Mouse (Mus musculus) retina, adult 2 months (tissue): ENCODE measurements around the gene Cacfd1.

Experiments used
- DNase-seq: peaks from one replicate; pipeline ENCODE4 v3.0.0-alpha.2; 2012; ENCODE audit warnings: low read depth, low spot score

Gene Cacfd1

DNA sequence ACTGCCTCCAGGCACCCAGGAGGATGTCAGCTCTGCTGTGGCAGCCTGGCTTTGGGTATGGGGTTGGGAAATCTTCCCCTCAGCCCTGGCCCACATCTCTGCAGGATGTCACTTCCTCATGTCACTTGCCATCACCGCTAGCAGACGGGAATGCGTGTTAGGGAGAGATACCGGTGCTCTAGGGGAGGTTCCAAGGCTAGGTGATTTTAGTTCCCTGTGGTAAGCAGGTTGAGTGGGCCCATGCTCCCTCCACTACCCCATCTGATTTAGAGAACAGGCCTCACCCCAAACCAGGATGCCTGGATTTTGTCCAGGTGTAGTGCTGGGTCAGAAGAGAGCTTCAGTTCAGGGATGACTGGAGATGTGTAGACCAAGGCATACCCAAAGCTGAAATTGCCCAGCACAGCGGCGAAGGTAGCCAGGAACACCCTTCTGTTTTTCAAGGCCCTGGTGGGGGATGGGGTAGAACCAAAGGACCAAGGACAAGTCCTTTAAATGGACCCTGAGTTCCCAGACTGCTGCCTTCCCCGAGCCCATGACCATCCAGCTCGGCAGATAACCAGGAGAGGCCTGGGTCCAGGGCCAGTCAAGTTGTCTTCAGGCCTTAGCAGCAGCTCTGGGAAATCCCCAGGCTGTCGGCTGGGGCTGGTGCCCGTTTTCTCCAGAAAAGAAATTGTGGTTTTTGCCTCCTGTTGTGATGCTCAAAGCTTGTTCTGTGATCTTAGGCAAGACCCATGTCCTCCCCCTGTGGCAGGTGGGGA lies 17.3 kb downstream of the Cacfd1 start:
- no peak for DNase-seq

DNA sequence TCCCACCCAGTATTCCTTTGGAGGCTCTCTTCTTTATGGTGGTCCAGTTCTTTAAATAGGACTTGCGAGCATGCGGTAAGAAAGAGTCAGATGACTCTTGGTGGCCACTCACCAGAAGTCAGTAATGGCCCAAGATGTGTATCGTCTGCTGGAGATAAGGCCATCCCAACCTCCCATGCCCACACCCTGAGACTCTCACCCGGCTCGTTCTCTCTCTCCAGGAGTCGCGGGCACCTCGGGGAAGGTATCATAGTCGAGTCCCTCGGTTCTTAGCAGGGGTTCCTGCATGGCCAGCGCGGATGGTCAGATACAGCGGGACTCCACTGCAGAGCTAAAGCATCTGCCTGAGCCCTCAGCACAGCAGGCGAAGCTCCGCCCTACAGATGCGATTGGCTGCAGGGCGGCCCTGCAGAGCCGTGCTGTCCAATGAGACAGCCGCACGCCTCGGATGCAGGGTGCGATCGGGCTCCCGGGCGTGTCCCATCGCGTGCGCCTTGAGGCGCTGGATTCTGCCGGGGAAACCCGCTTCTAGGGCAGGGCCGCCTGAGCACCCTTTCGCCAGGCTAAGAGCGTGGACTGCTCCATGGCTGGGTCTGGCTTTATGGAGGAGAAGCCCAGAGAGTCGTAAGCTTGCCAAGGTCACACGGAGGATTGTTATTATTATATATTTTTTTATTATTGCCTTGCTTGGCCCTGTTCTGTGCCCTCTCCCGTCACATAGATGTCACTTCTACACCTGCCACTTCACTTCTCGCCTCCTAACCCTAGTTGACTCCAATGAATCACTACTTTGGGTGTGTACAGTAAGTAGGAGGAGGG lies 18.1 kb downstream of the Cacfd1 start, which contains the start of gene Slc2a6:
Gene Slc2a6 (minus strand): TSS at position 381 of the 819 bp plus-strand sequence.
- peak; percentile 60 for DNase-seq

DNA sequence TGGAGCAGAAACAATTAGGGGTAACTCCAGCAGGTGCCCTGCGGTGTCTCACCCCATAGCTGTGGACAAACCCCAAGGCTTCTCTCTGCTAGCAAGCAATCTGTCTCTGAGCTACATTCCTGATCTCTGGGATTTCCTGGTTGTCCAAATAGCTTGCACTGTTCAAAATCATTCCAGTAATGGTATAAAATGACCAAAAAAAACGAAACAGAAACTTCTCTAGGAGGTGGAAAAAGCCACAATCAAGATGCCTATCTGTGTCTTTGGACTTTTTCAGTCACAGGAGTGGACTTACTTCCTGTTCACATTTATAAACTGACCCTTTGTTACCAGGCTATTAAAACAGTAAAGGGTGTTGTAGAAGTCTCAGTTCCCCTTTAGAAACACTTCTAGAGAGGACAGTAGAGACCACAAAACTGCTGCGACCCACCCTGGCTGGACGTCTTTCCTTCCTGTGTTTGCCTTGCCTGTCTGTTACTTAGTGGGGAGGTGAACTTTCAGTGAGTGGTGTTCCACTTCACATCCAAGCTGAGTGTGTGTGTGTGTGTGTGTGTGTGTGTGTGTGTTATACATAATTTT lies 18.8 kb downstream of the Cacfd1 start:
- DNase-seq: no peak

DNA sequence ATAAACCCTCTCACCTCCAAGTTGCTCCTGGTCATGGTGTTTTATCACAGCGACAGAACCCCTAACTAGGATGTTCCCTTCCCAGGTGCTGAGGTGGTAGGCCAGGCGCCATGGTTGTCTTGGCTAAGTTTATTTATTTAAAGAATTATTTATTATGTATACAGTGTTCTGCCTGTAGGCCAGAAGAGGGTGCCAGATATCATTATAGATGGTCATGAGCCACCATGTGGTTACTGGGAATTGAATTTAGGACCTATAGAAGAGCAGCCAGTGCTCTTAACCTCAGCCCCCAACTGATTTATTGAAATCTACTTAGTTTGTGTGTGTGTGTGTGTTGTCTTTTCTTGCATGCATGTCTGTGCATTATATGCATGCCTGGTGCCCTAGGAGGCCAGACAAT lies 22.6 kb downstream of the Cacfd1 start:
- DNase-seq: no peak

DNA sequence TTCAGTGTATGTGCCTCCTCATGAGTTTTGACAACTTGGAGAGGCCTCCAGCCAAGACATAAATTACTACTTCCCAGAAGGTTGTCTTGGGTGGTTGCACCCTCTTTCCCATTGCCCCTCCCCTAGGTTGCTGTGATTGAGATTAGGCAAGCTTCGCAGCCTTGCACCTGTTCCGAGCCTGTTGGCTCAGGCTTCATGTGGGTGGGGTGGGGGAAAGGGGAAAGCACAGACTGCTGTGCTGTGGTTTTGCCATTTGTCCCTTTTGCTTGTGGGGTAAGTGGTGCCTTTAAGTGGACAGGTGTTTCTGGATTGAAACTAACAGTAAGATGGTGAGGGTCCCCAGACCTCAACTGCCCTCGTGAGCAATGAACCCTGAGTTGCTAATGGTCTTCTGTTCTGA lies 26.3 kb downstream of the Cacfd1 start:
- DNase-seq: no peak

DNA sequence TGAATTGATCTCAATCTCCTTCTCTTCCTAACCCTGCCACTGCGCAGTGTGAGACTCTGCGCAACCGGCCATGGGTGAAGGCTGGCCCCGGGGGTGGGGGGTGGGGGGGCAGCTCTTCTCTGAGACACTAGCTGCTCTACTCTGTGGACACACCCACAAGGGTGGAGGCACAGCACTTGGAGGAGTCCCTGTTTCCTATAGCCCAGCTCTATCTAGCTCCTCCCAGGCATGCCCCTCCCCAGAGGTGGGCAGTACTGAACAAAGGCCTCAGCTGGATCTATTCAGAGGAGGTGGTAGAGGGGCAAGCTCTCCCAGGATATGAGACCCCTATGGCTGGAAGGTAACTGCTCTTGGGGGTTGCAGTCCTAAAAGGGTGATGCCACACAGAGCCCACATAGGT lies 27.3 kb downstream of the Cacfd1 start:
- DNase-seq: no peak

DNA sequence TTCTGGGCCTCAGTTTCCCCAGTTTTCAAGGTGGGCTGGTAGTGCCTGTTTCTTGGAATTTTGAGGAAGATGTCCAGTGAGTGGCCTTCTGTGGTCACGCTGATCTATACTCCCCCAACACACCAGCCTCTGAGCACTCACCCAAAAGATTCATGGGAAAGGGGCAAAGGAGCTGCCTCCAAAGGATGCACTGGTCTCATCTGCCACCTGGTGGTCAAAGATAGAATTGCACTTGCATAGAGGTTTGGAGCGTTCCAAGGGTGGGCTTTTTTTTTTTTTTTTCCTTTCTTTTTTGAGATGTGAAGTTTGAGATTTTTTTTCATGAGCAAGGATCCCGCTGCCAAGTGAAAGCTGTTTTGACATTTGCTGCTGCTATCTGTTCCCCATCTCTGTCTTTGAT lies 28.9 kb downstream of the Cacfd1 start:
- peak; percentile 39 for DNase-seq

DNA sequence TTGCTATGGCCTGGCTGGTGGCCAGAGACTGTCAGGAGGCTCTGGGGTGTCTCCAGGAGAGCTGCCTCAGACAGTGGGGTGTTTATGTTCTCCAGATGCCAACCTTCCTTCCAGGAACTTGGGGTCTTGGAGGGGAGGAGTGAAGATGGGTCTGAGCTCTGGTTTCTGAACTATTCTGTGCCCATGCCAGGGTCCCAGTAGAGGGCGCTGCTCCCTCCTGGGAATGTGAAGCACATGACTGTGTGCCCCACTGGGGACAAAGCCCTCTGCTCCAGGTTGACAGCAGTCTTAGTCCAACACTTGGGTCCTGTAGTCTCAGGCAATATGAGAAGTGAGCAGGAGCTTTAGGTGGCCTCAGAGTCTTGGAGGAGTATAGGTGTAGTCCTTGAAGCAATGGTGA lies 29.6 kb downstream of the Cacfd1 start:
- DNase-seq: no peak

DNA sequence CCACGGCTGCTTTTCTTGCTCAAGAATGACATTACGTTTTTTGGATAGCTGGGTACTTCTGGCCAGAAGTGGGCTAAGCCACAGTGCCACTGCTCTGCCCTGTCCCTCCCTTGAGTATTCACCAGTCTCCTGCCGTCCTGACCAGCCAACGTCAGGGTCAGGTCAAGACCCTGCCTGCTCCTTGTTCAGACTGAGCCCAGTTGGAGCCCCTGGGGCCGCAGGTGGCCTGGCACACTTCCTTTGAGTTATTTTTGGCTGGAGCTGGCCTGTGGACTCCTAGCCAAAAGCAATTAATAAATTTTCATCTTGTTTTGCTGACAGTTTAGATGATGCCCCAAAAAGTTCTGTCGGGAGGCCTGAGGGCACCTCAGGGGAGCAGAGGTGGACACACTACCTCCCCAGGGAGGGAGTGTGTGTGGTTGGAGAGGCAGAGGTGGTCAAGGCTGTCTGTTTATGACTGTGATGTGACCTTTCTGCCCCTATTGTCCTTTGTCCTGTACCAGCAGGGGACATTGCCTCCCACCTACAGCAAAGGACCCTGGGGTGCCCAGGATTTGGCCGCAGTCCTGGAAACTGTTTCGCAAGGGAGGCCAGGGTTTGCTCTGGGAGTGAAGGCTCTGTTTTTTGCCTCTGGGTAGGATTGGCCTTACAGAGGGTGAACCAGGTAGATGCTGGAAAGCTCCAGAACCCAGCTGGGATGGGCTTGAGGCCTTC lies 32.6 kb downstream of the Cacfd1 start:
- DNase-seq: no peak

DNA sequence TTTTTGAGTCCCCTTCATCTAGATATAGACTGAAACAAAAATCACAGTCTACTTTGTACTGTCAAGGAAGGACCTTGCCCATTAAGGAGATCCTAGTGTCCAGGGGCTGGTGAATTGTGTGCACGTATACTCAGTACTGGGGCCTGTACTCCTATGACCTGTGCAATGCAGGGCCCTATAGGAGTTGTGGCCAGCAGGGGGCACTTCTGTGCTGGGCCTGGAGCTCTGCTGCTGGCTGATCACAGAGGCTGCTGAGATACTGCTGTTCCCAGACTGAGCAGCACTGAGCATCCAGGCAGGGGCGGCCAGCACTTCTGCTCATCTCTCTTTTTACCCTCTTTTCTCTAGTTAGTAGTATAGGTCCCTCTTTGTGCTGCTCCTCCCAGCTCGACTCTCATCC lies 33.7 kb downstream of the Cacfd1 start:
- DNase-seq: peak; percentile 42

DNA sequence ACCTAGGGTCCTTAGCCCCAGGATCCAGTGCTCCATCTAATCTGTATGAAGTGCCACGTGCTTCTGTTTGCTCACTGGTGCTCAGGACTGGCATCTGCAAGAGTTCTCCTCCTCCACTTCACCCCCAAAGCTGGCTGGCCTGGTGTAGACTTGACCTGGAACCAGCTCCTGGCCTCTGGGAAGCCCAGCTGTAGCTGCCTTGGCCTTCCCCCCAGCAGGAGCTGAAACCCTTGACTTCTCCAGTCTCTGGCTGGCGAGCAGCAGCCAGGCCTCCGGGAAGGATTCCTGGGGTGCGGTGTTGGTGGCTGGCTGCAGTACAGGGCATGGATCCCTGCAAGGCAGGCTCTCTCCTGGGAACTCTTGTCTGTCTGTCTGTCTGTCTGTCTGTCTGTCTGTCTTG lies 34.4 kb downstream of the Cacfd1 start:
- no peak for DNase-seq

DNA sequence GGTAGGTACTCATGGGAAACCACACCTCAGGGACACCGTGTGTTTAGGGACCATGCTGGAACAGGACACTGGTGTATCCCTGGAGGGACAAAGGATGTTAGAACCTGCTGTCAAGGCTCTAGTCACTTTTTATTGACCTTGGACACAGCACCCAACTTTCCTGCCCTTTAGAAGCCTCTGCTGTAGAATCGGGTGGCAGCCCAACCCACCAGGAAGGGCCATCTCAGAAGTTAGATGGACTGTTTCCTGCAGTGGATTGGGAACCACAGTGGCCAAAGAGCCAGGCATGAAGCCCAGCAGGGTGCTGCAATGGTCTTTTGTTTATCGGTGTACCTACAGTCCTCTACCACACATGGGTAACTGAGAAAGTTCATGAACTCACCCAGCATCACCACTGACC lies 34.9 kb downstream of the Cacfd1 start:
- DNase-seq: no peak

DNA sequence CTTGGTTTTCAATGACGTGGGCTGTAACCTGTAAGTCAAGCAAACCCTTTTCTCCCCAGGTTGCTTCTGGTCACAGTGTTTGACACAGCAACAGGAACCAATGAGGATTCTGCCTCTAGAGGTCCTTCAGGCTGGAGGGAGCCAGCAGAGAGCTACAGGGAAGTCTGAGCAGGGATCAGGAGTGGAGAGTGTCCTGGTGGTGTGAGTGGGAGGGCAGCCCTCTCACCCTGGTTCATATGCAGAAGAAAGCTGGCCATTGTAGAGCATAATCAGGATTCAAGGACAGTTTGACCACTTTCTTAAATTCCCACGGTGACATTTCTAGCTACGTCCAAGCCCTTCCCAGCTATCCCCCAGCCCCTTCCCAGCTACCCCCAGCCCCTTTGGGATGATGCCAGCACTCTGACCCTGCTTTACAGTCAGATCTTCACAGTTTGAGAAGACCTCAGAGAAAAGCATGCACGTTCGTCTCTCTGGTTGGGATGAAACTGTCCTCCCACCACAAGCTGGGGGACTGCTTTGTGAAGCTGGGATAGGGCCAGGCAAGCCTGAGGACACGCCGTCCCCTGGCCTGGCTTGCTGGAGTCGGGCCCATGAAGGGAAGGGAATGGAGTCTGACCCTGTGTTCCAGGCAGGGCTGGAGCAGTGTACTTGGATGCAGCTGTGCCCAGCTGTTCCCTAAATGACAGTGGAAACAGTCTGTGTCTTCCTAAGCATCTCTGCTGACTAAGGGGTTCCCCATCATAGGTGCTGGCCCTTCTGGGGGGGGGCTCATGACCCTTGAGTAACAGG lies 36.4 kb downstream of the Cacfd1 start:
- no peak for DNase-seq

DNA sequence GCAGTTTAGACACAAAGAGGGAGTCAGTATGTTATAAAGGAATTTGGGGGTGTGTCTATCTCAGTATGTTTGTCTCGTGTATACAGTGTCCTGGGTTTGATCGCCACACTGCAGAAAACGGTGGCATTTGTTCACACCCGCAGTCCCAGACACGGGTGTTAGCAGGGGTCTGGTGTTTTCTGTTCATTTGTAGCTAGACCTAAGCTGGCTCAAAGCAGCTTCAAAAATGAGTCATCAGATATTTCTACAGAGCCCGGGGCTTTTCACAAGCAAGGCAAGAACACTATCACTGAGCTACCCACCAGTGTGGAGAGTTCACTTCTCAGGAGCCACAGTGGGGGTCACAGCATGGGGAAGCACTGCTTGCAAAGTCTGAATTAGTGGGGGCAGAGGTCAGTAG lies 39.7 kb downstream of the Cacfd1 start:
- DNase-seq: no peak

DNA sequence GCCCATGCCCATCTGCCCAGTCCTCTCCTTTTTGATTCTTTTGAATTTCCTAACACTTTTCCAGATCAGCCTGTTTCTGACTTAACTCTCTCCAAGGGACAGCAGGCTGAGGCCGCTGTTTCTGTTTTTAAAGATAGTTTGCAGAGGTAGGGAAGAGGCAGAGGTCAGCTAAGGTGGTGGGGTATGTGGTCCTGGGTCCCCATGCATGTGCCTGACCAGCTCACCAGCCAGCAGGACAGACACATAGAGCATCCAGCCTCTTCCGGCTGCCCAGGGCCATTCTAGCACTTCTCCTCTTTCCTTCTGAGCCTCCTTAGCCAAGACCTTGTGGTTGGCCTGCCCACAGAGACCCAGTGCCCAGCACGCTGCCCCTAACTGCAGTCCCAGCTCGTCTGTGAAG lies 48.5 kb downstream of the Cacfd1 start:
- DNase-seq: no peak

DNA sequence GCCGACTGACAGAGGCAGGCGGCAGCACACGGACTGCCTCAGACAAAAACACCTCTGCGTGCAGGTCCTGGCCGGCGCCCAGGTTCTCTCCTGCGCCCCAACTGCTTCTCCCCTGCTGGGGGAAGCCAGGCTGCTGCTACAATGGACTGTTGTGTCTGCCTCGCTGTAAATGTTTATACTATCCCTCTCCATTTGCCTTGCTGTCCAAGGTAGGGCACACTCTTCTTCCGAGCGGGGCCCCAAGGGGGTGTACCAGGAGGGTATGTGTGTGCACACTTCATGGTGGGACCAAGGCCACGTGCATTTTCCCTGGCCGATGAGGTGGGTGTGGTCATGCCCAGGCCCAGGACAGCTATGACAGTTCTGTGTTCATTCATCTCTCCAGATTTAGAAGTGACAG lies 49.0 kb downstream of the Cacfd1 start:
- DNase-seq: no peak

DNA sequence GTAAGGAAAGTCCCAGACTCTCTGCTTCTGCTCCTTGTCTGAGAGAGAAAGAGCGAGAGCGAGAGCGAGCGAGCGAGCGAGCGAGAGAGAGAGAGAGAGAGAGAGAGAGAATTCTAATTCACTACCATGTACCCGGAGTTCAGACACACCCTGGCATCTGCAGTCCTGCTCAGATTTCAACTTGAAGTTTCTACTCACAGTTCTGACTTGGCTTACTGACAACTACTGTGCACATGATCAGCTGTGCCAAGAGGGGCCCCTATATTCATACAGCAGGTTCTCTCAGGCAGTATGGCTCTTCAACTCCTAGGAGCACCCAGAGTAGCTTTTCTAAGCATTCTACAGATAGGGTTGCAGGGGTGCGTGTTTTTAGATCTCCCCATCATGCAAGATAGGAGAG lies 49.5 kb downstream of the Cacfd1 start:
- no peak for DNase-seq

DNA sequence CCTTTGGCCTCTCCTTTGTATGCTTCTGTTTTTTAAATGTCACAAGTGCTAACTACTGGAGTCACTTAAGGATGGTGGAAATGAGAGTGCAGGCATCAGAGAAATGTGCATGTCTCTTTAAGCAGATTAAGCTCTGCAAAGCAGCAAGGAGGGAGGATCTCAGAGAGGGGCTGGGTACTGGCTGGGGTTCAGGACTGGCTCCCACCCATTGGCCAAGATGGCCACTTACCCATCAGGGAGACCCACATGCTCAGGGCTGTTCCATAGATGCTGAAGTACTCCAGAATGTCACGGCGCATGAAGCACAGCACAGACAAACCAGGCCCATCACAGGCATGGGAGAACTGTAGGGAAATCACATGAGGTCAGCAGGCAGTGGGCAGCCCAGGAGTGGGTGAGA lies 57.4 kb downstream of the Cacfd1 start:
- DNase-seq: no peak

DNA sequence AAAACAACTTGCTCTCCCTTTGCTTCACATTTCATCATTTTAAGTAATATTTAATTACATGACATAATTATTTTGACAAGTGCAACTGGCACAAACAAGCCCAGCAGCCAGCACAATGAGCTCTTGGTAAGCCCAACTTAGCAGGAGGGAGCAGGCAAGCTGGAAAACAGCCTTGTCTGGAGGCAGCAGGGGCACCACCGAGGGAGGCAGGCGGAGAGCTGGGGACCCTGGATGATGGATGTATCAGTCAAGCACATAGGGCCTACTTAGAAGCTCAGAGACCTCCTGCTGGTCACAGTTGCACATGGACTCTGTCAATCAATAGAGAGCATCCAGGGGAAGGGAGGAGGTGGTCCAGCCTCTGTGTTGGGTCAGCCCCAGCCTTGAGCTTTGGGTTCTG lies 58.3 kb downstream of the Cacfd1 start:
- DNase-seq: no peak

DNA sequence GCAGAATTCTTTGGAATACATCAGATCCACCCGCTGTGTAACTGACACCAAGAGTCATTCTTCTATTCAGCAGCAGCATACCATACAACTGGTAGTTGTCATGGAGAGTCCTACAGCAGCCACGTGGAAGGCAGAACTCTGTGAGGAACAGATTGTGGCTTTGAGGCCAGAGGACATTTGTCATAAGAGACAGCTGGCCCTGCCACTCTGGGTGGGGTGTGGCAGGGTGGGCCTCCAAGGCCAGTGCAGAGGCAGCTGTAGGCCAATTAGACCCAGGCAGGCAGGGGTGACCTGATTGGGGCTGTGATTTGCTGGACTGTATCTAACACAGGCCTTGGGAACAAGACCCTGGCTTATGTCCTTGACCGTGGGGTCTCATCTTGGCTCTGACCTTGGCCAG lies 59.9 kb downstream of the Cacfd1 start:
- no peak for DNase-seq

DNA sequence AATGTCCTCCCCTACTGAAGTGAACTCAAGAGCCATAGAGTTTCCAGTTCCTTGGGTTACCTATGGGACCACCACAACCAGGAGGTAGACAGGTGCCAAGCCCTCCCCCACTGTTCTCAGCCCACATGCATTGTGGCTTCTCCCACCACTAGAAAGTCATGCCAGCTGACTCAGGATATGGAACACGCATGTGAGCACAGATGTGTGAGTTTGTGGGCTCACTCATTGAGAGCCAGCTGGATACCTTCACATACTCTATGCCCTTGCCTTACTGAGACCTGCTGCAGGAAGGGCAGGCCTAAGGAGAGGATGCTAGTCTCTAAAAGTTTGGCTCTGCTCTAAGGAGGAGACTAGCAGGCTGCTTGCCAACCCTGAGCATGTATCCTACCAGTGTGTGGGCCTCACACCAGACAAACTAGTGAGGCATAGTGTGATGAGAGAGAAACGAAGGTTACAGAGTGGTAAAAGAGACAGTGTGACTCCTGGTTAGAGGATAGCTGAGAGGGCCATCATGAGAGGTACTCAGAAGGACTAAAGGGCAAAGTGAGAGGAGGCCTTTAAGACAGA lies 60.6 kb downstream of the Cacfd1 start:
- no peak for DNase-seq
